Mouse (Mus musculus) midbrain, embryonic 12.5 days (tissue): ENCODE measurements at regions not wholly inside any gene's neighbourhood (a gene's known extent, or its start where the extent isn't known, plus 50 kb on each side); places are given as distances from the start of the nearest gene placed in this dataset.

Experiments used
- ATAC-seq: fragments of 200-750 bp; cut with Nextera tagmentation; 2 replicates; pipeline ENCODE4 v1.8.0; 2017; ENCODE audit warnings: low read depth, moderate TSS enrichment, moderate library complexity; ENCODE audit not compliant: low FRiP score
- H3K27ac ChIP-seq: fragments of 300-500 bp; sonication (generic); replicated peaks from 2 replicates; pipeline ENCODE4 v1.5.1; 2016; ENCODE audit warnings: mild to moderate bottlenecking
- H3K27me3 ChIP-seq: fragments of 300-500 bp; sonication (generic); 2 replicates; pipeline ENCODE4 v1.6.1; 2016; ENCODE audit warnings: mild to moderate bottlenecking
- H3K36me3 ChIP-seq: fragments of 300-500 bp; sonication (generic); 2 replicates; pipeline ENCODE4 v1.6.1; 2016
- H3K4me1 ChIP-seq: fragments of 300-500 bp; sonication (generic); 2 replicates; pipeline ENCODE4 v1.6.1; 2016
- H3K4me2 ChIP-seq: fragments of 300-500 bp; sonication (generic); replicated peaks from 2 replicates; pipeline ENCODE4 v1.6.1; 2016; ENCODE audit warnings: mild to moderate bottlenecking, moderate library complexity
- H3K4me3 ChIP-seq: fragments of 300-500 bp; sonication (generic); 2 replicates; pipeline ENCODE4 v1.5.1; 2016; ENCODE audit warnings: mild to moderate bottlenecking
- H3K9ac ChIP-seq: fragments of 300-500 bp; sonication (generic); replicated peaks from 2 replicates; pipeline ENCODE4 v1.6.1; 2016; ENCODE audit warnings: mild to moderate bottlenecking, moderate library complexity
- H3K9me3 ChIP-seq: fragments of 300-500 bp; sonication (generic); 2 replicates; pipeline ENCODE4 v1.6.1; 2016; ENCODE audit warnings: mild to moderate bottlenecking
- WGBS: fragments of 180-500 bp; shearing (Covaris S2); methylation state at CpG from one replicate; pipeline ENCODE4 v1.1.7; 2016; 5-methylcytosine and 5-hydroxymethylcytosine counted together

DNA sequence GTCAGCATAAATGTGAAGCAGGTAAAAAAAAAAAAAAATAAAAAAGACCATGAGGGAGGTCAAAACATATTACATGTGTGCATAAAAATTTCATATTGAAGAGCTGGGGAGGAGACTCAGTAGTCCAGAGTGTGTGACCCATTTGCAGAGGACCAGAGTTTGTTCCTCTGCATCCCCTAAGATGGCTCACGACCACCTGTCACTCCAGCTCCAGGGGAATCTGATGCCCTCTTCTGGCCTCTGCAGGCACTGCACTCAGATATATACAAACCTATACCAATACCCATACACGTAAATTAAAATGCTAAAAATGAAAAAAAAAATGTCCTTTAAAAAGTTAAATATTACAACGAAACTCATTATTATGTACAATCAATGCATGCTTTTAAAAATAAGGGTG is 551.4 kb downstream of the Pdcd6ip start:
- Histone ChIP-seq H3K27me3 (no peaks in the 10 kb centered on the region), H3K4me1 (no peaks in the 10 kb centered on the region), H3K36me3 (no peaks in the 10 kb centered on the region), H3K4me3 (no peak overlapping the region), H3K9ac (no peak overlapping the region), H3K9me3 (no peaks in the 10 kb centered on the region), H3K4me2 (no peak overlapping the region), H3K27ac (no peak overlapping the region)
- ATAC-seq = no peak
- WGBS = 58% methylated on average over 3 of the region's 3 CpGs

DNA sequence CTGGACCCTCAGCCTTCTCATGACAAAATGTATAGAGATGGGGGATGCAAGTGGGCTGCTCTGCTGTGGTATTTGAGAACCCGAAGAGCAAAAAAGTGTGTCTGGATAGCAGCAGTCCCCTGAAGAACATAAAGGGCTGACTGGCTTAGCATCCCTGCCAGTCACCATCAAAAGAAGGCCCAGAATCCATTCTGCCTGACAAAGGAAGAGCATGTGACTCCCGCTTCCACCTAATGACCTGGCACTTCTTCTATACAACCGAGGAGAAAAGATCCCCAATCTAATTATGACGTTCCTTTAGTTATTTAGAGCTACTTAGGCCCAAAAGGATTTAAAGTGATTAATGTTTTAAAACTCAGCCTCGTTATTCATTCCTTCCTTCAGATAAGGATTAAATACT is 559.0 kb downstream of the Pdcd6ip start:
- WGBS = 9% methylated on average over 5 of the region's 5 CpGs
- Histone ChIP-seq H3K4me1 (no peaks in the 10 kb centered on the region; the same call in 1 of the 2 replicates), H3K4me3 (no peak overlapping the region), H3K36me3 (no peaks in the 10 kb centered on the region), H3K9ac (no peak overlapping the region), H3K27me3 (no peaks in the 10 kb centered on the region), H3K4me2 (no peak overlapping the region), H3K27ac (no peak overlapping the region), H3K9me3 (no peaks in the 10 kb centered on the region)
- ATAC-seq = no peak

DNA sequence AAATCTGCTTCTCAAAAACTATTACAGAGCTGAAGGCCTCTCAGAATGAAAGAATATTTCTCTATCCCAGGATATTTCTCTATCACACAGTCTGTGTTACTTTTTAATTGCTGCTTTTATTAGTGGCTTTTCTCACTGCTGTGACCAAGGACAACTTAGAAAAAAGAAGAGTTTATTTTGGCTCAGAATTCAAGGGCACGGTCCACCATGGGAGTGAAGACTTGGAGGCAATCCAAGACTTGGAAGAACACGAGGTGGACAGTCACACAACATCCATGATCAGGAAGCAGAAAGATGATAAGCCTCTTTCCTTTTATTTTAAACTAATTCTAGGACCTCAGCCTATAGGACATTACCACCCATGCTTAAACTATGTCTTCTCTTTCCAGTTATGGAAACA is 561.5 kb downstream of the Pdcd6ip start:
- Histone ChIP-seq H3K4me1 (no peaks in the 10 kb centered on the region; the same call in 1 of the 2 replicates), H3K27ac (no peak overlapping the region), H3K9me3 (no peaks in the 10 kb centered on the region), H3K27me3 (no peaks in the 10 kb centered on the region), H3K36me3 (no peaks in the 10 kb centered on the region), H3K4me2 (no peak overlapping the region), H3K4me3 (no peak overlapping the region), H3K9ac (no peak overlapping the region)
- ATAC-seq = no peak
- 81% methylated on average over 2 of the region's 2 CpGs for WGBS

DNA sequence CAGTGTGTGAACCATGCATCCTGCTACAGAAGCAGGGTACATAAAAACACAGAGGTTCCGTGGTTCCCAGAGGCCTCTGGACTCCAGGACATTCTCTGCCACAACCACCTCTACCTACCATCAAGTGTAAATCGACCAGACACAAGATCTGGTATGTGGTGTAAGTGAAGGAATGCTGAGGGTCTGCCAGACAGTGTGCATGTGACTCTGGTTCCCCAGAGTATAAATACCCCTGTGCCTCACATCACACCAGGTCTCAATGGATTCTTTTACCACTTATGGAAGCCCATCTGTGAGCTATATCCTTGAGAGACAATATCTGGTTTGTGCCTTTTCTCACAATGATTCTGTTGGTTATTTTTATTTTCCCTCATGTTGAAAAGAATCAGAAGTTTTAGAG is 563.0 kb downstream of the Pdcd6ip start:
- WGBS = 90% methylated on average over 2 of the region's 2 CpGs

DNA sequence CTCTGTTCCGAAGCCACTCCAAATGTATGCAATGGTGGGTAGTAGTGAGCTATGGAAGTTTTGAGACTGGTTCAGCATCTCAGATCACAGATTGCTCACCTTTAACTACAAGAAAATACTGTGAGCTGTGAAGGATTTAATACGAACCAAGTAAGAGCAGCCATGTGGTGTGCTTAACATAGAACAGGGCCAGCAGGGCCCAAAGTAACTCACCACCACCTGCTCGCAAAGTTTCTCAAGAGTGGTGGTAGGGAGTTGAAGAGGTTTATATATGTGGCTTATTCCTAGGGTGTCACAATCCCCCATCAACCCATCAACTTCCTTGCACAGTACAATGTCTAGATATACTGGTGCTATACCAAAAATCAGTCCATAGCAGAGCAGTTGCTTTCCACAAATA is 573.4 kb downstream of the Pdcd6ip start:
- H3K27ac ChIP-seq = no peak overlapping the region
- H3K4me1 ChIP-seq = no peaks in the 10 kb centered on the region
- H3K4me3 ChIP-seq = no peak overlapping the region
- no peak for ATAC-seq
- no peak overlapping the region for H3K4me2 ChIP-seq
- no peaks in the 10 kb centered on the region for H3K9me3 ChIP-seq
- WGBS = 95% methylated on average over 3 of the region's 3 CpGs
- H3K36me3 ChIP-seq = no peaks in the 10 kb centered on the region
- no peaks in the 10 kb centered on the region for H3K27me3 ChIP-seq
- H3K9ac ChIP-seq = no peak overlapping the region

More for the DNA sequence above, 563.0 kb downstream of the Pdcd6ip start:
- H3K27me3 ChIP-seq = no peaks in the 10 kb centered on the region
- H3K4me2 ChIP-seq = no peak overlapping the region
- ATAC-seq = no peak
- H3K27ac ChIP-seq = no peak overlapping the region
- H3K4me1 ChIP-seq = no peaks in the 10 kb centered on the region; the same call in 1 of the 2 replicates
- H3K9ac ChIP-seq = no peak overlapping the region
- no peaks in the 10 kb centered on the region for H3K9me3 ChIP-seq
- no peak overlapping the region for H3K4me3 ChIP-seq
- no peaks in the 10 kb centered on the region for H3K36me3 ChIP-seq

DNA sequence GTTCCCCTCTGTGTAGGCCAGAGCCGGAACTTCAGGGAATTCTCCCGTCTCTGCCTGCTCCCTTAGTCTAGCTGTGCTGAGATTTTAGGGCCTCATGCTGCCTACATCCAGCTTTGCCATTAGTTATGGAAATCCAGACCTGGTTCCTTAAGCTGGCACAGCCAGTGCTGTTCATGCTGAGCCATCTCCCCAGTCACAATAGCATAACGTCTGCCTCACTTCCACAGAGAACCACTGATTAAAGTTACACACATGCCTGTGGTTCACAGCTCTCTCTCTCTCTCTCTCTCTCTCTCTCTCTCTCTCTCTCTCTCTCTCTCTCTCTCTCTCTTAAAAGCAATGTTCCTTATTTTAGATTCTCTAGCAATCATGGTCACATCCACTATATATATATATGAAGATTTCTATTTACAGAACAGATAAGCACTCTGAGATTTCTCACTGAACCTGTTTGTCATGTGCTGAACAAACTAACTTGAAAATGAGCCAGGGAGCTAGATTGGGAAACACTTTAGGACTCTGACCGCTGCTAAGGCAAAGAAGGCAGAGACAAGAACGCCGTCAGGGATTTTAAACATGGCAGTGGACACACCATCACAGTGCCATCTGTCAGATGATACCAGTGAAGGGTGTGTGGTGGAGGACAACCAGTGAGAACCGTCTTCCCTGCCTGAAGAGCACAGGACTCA is 584.9 kb downstream of the Pdcd6ip start:
- Histone ChIP-seq H3K9ac (no peak overlapping the region), H3K4me3 (no peak overlapping the region), H3K27me3 (no peaks in the 10 kb centered on the region), H3K4me1 (no peaks in the 10 kb centered on the region), H3K36me3 (no peaks in the 10 kb centered on the region), H3K27ac (no peak overlapping the region), H3K4me2 (no peak overlapping the region), H3K9me3 (no peaks in the 10 kb centered on the region)
- 78% methylated on average over 7 of the region's 7 CpGs for WGBS
- ATAC-seq = no peak

DNA sequence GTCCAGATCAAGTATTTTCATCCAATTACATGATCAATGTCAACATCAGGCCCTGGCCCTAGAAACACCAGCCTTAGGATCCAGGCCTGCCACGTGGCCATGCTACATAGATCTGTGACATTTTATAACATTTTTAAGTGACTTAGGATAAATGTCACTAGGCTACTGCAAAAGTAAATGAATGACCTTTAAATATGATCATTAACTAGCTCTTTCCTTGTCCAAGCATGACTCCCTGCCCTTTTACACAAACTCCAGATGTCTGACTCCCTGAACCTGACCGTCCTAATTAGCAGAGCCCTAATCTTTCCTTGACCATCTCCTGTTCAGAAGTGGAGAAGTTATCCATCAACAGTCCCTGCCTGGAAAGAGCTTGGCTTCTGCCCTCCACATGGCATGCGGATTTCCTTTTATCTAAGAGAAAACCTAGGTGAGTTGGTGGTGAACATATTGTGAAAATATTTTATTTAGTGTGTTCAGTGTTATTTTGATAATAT is 585.8 kb downstream of the Pdcd6ip start:
- WGBS = 85% methylated on average over 3 of the region's 3 CpGs
- no peaks in the 10 kb centered on the region for H3K36me3 ChIP-seq
- no peak for ATAC-seq
- H3K27me3 ChIP-seq = no peaks in the 10 kb centered on the region
- H3K4me3 ChIP-seq = no peak overlapping the region
- no peak overlapping the region for H3K27ac ChIP-seq
- H3K4me2 ChIP-seq = no peak overlapping the region
- H3K4me1 ChIP-seq = no peaks in the 10 kb centered on the region
- H3K9ac ChIP-seq = no peak overlapping the region
- no peaks in the 10 kb centered on the region for H3K9me3 ChIP-seq

DNA sequence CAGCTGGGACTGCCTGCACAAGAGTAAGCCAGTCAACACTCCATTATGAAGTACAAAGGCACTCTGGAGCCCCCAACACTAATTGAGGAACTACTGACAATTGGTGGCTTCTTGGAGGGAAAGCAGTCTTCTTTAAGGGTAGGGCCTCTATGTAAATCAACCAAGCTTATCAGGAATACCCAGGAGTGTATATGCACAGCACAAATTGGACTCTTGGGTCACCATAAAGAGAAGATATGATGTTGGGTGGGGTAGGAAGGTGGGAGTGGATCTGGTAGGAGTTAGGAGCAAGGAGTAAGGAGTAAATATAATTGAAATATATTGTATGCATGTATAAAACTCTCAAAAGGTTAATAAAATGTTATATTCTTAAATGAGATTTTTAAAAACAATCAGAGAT is 587.7 kb downstream of the Pdcd6ip start:
- no peak overlapping the region for H3K4me2 ChIP-seq
- H3K9ac ChIP-seq = no peak overlapping the region
- no peaks in the 10 kb centered on the region for H3K27me3 ChIP-seq
- no peak overlapping the region for H3K27ac ChIP-seq
- H3K4me1 ChIP-seq = no peaks in the 10 kb centered on the region
- H3K9me3 ChIP-seq = no peaks in the 10 kb centered on the region
- no peaks in the 10 kb centered on the region for H3K36me3 ChIP-seq
- ATAC-seq = no peak
- H3K4me3 ChIP-seq = no peak overlapping the region

DNA sequence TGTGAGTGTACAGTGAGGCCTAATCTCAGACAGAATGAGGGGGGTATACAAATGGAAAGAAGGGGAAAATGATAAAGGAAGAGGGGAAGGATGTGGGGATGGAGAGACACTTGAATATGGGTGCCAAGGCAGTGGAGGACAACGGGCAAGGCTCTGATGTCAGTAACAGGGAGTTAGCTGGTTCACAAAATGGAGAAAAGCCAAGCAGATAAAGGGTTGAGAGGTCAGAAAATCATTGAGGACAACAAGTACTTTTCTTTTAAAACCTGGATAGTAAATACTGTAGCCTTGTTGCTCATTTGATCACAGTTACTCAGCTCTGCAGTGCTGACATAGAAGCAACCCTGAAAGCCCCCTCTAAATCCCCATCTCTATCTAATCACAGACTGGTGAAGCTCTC is 588.3 kb downstream of the Pdcd6ip start:
- H3K4me3 ChIP-seq = no peak overlapping the region
- ATAC-seq = no peak
- no peak overlapping the region for H3K27ac ChIP-seq
- no peaks in the 10 kb centered on the region for H3K9me3 ChIP-seq
- H3K4me1 ChIP-seq = no peaks in the 10 kb centered on the region
- H3K27me3 ChIP-seq = no peaks in the 10 kb centered on the region
- no peaks in the 10 kb centered on the region for H3K36me3 ChIP-seq
- no peak overlapping the region for H3K4me2 ChIP-seq
- no peak overlapping the region for H3K9ac ChIP-seq
- 76% methylated on average over 1 of the region's 1 CpGs for WGBS

DNA sequence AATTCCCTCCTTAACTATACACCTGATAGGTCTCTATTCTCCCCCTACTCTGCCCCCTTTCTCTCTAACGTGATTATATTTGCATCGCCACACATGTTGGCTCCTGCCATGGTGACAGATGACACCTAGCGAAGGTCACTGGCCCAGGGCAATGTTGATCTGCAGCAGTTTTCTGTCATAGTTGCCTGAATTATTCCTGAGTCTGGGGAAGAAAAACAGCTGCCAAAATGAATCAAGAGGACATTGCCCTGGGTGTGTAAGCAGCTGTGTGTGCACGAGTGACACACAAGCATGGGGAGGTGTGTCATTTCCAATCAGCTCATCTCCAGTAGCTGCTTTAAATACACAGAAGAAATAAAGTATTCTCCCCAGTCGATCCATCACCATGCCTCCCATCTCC is 592.5 kb downstream of the Pdcd6ip start:
- no peak overlapping the region for H3K9ac ChIP-seq
- WGBS = 85% methylated on average over 5 of the region's 5 CpGs
- H3K27ac ChIP-seq = no peak overlapping the region
- no peak overlapping the region for H3K4me2 ChIP-seq
- H3K27me3 ChIP-seq = no peaks in the 10 kb centered on the region
- no peaks in the 10 kb centered on the region for H3K9me3 ChIP-seq
- H3K4me1 ChIP-seq = no peaks in the 10 kb centered on the region
- H3K4me3 ChIP-seq = no peak overlapping the region
- ATAC-seq = no peak
- H3K36me3 ChIP-seq = no peaks in the 10 kb centered on the region

DNA sequence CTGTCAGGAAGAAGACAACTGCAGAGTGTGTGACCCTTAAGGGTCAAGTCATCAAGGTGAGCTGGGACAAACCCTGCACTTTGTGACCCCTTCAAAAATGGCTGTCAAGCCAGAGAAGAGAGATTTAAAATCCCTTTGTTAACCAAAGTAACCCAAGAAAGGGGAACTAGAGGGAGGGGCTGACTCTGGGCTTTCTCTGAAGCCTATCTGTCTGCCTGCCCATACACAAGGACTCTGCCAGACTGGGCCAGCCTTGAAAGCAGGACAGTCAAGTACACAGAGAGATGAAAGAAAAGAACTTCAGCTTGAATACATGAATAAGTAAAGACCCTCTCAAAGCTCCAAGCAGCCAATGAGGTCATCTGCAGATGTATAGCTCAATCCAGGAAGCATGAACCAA is 595.3 kb downstream of the Pdcd6ip start:
- Histone ChIP-seq H3K9ac (no peak overlapping the region), H3K27me3 (no peaks in the 10 kb centered on the region), H3K4me2 (no peak overlapping the region), H3K9me3 (no peaks in the 10 kb centered on the region), H3K4me1 (no peaks in the 10 kb centered on the region), H3K27ac (no peak overlapping the region), H3K4me3 (no peak overlapping the region), H3K36me3 (no peaks in the 10 kb centered on the region)
- ATAC-seq = peak; percentile 78

DNA sequence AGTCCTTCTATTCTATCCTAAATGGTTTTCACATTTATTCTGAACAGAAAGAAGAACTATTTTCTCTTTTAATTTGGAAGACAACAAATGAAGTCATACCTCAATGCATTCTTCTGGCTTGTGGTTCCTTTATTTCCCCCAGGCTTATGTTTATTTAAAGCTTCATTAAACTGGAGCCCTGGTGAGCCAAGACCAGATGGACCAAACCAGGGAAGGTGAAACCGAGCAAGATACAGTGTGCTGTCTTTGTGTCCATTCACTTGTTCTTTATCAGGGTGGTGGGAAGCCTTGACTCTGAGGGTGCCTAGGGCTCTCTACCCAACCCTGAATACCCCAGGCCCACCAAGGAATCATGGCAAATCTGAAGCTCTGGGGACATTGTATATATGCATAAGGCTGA is 606.3 kb downstream of the Pdcd6ip start:
- Histone ChIP-seq H3K9me3 (no peaks in the 10 kb centered on the region), H3K4me1 (no peaks in the 10 kb centered on the region), H3K9ac (no peak overlapping the region), H3K4me3 (no peak overlapping the region), H3K4me2 (no peak overlapping the region), H3K27me3 (no peaks in the 10 kb centered on the region), H3K27ac (no peak overlapping the region), H3K36me3 (no peaks in the 10 kb centered on the region)
- no peak for ATAC-seq
- 85% methylated on average over 1 of the region's 1 CpGs for WGBS

DNA sequence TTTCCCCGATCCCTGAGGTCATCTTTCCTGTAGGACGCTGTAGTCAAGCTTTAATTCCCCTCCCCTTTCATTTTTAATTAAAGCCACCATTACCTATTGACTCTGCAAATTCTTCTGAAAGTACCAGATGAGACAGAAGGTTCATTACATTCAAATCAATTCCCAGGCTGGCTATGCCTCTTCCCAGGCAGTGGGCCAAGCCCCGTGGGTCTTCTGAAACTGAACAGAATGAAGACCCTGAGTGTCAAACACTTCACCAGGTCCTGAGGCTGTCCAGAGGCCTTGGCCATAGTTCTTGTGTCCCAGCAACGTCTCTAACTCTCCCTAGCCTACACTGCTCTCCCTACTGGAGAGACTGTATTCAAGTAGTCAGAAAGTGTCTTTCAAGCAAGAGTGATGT is 607.4 kb downstream of the Pdcd6ip start:
- ATAC-seq = no peak
- no peak overlapping the region for H3K9ac ChIP-seq
- H3K4me1 ChIP-seq = no peaks in the 10 kb centered on the region
- H3K4me2 ChIP-seq = no peak overlapping the region
- no peak overlapping the region for H3K4me3 ChIP-seq
- no peak overlapping the region for H3K27ac ChIP-seq
- no peaks in the 10 kb centered on the region for H3K27me3 ChIP-seq
- H3K36me3 ChIP-seq = no peaks in the 10 kb centered on the region
- H3K9me3 ChIP-seq = no peaks in the 10 kb centered on the region
- WGBS = 70% methylated on average over 4 of the region's 4 CpGs
